Mouse (Mus musculus): ENCODE results near the gene Olfr951.

The Olfr951 gene

DNA sequence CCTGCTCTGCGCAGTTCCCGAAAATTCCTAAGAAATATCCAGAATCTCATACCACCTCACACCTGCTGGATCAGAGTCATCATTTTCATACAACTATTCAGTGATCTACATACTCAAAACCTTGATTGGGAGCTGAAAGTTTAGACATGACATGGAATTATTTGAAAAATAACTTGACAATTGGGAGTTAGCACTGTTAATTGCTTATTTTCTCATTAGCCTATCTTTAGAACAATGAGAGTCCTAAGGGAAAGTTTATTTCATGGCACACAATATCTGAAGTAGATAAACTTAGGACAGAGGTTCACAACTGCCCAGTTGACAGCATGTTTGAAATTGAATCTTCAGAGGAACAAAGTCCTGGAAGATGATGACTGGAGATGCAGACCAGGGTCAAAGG lies at the start of gene Olfr951:
Gene Olfr951, plus strand, starts transcription at position 301 of the 400 bp plus-strand sequence.
- no peak for DNase-seq (ENCODE audit: low spot score)

DNA sequence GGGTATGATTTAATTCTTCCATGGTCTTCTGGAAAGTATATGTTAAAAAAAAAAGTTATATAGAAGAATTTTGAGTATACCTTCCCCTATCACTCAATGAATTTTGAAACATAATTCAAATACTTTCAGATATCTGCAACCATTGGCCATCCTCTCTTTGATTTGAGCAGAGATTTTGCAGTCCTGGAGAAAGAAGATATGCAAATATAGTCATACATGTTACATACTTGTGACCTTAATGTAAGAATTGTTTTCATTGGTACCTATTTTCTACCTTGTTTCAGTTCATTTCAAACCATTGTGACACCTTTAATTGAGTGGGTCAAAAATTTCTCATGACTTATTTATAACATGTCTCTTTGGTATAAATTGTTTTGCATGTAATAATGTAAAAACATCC lies 39.8 kb downstream of the Olfr951 start, which contains the start of gene Olfr952:
Gene Olfr952, minus strand, starts transcription at position 101 of the 400 bp plus-strand sequence.
- no peak for DNase-seq (ENCODE audit: low spot score)
